Mouse (Mus musculus) lung, postnatal 0 days (tissue): Measurements from ENCODE around the gene Zup1. TPM values are rescaled to one million over a fixed set of nuclear protein-coding genes. Genes with fewer than 3 reads are reported as not detected.
"Not testable (repeated sequence)": the region's sequence is repeated elsewhere in the genome, so short reads cannot be mapped to it uniquely, and the experiment has no call there.

Experiments
- ATAC-seq: fragments of 200-750 bp; cut with Nextera tagmentation; 2 replicates; pipeline ENCODE4 v1.8.0; 2017; ENCODE audit warnings: moderate library complexity
- DNase-seq: peaks from one replicate; pipeline ENCODE4 v3.0.0-alpha.2; 2016; ENCODE audit warnings: low spot score
- H3K27ac ChIP-seq: fragments of 300-500 bp; sonication (generic); 2 replicates; pipeline ENCODE4 v1.5.1; 2014; ENCODE audit warnings: antibody characterized with exemption, mild to moderate bottlenecking, low read length, mixed read lengths
- H3K27me3 ChIP-seq: fragments of 300-500 bp; sonication (generic); replicated peaks from 2 replicates; pipeline ENCODE4 v1.6.1; 2014; ENCODE audit warnings: low read length, mixed read lengths; ENCODE audit not compliant: insufficient read depth
- H3K36me3 ChIP-seq: fragments of 300-500 bp; sonication (generic); 2 replicates; pipeline ENCODE4 v1.6.1; 2014; ENCODE audit warnings: low read length, mixed read lengths; ENCODE audit not compliant: insufficient read depth
- H3K4me1 ChIP-seq: fragments of 300-500 bp; sonication (generic); 2 replicates; pipeline ENCODE4 v1.6.1; 2014; ENCODE audit warnings: antibody characterized with exemption, low read depth, low read length, mixed read lengths; ENCODE audit not compliant: insufficient read depth
- H3K4me2 ChIP-seq: fragments of 300-500 bp; sonication (generic); replicated peaks from 2 replicates; pipeline ENCODE4 v1.6.1; 2014; ENCODE audit warnings: low read depth, mild to moderate bottlenecking, low read length, moderate library complexity, mixed read lengths
- H3K4me3 ChIP-seq: fragments of 300-500 bp; sonication (generic); 2 replicates; pipeline ENCODE4 v1.5.1; 2014; ENCODE audit warnings: low read depth, low read length
- H3K9ac ChIP-seq: fragments of 300-500 bp; sonication (generic); replicated peaks from 2 replicates; pipeline ENCODE4 v1.6.1; 2014; ENCODE audit warnings: low read depth, mild to moderate bottlenecking
- H3K9me3 ChIP-seq: fragments of 300-500 bp; sonication (generic); 2 replicates; pipeline ENCODE4 v1.6.1; 2016; ENCODE audit warnings: low read length, mixed read lengths
- CTCF ChIP-seq: IDR thresholded peaks from 2 replicates; pipeline ENCODE4 v1.5.1; 2016; ENCODE audit warnings: antibody characterized with exemption, mild to moderate bottlenecking
- EP300 ChIP-seq: IDR thresholded peaks from 2 replicates; pipeline ENCODE4 v1.6.1; 2016; ENCODE audit warnings: antibody characterized with exemption, mild to moderate bottlenecking, control low read depth
- WGBS: fragments of 180-500 bp; shearing (Covaris S2); extraction: QIAGEN DNeasy Blood & Tissue Kit; methylation state at CpG from one replicate; pipeline ENCODE4 v1.1.7; 2014; 5-methylcytosine and 5-hydroxymethylcytosine counted together
- polyA plus RNA-seq: library from polyadenylated mRNA; unstranded; fragments of >200 nt; fragmentation: Nextera tagmentation; extraction: Ambion mirVana; gene quantifications from 2 replicates; pipeline ENCODE4 v1.2.1, GENCODE M21; 2015

Zup1 gene
- polyA plus RNA-seq: 13.7 and 17.4 TPM in 2 replicates

- TF ChIP-seq CTCF (no peak), EP300 (no peak)
- H3K9me3 ChIP-seq: no peaks in the 10 kb centered on the region
- peak; percentile 97 for ATAC-seq
Measured at GRCm38 (mm10) chr10:33950803-33951583, at the start of gene Zup1. Gene Zup1, minus strand, starts transcription at chr10:33951269.

GRCm38 (mm10) chr10:33998397-33998796 lies 47.3 kb upstream of the Zup1 start:
- no peaks in the 10 kb centered on the region for H3K9me3 ChIP-seq
- ATAC-seq (no peak), DNase-seq (no peak)
- no peak overlapping the region for H3K27ac ChIP-seq
- no peaks in the 10 kb centered on the region for H3K27me3 ChIP-seq
- TF ChIP-seq CTCF: no peak
- TF ChIP-seq EP300: no peak
- H3K9ac ChIP-seq: no peak overlapping the region
- no peaks in the 10 kb centered on the region for H3K4me1 ChIP-seq
- no peak overlapping the region for H3K4me3 ChIP-seq
- peaks cover 33% of the 10 kb centered on the region for H3K36me3 ChIP-seq
- no peak overlapping the region for H3K4me2 ChIP-seq

More at GRCm38 (mm10) chr10:33950803-33951583, at the start of gene Zup1:
- Histone ChIP-seq H3K4me2 (peak within 1 kb of the TSS; percentile 72), H3K27ac (peak within 1 kb of the TSS; percentile 89), H3K4me3 (peak within 1 kb of the TSS; percentile 85), H3K4me1 (no peaks in the 10 kb centered on the region), H3K27me3 (no peaks in the 10 kb centered on the region), H3K9ac (peak within 1 kb of the TSS; percentile 97), H3K36me3 (no peaks in the 10 kb centered on the region)
- peak; percentile 97 for DNase-seq
- WGBS: 1% methylated on average over 39 of the region's 42 CpGs

- DNase-seq, H3K27me3 ChIP-seq, H3K9ac ChIP-seq, H3K27ac ChIP-seq, ATAC-seq, H3K4me1 ChIP-seq, H3K4me2 ChIP-seq, H3K4me3 ChIP-seq, H3K9me3 ChIP-seq: not testable (repeated sequence)
- H3K36me3 ChIP-seq: peaks cover 24% of the 10 kb centered on the region; the same call in 1 of the 2 replicates
- 89% methylated on average over 6 of the region's 8 CpGs for WGBS
Measured at GRCm38 (mm10) chr10:33996686-33997085, 45.6 kb upstream of the Zup1 start.

GRCm38 (mm10) chr10:33986771-33987170 lies 35.7 kb upstream of the Zup1 start:
- no peaks in the 10 kb centered on the region for H3K27me3 ChIP-seq
- TF ChIP-seq EP300 (no peak), CTCF (peak; percentile 100)
- H3K4me1 ChIP-seq: no peaks in the 10 kb centered on the region
- DNase-seq: peak; percentile 89
- peak; percentile 59 for ATAC-seq
- H3K36me3 ChIP-seq: 0 out of 2 replicates have a peak, but pooled peaks cover 7% of the 10 kb centered on the region
- no peak overlapping the region for H3K9ac ChIP-seq
- no peak overlapping the region for H3K4me3 ChIP-seq
- WGBS: 8% methylated on average over 4 of the region's 4 CpGs
- no peaks in the 10 kb centered on the region for H3K9me3 ChIP-seq
- no peak overlapping the region for H3K4me2 ChIP-seq
- H3K27ac ChIP-seq: no peak overlapping the region

GRCm38 (mm10) chr10:33974781-33975494 lies 23.9 kb upstream of the Zup1 start:
- H3K4me3 ChIP-seq: no peak overlapping the region
- ATAC-seq: no peak; the same call in 1 of the 2 replicates
- H3K4me1 ChIP-seq: no peaks in the 10 kb centered on the region
- peak; percentile 58 for DNase-seq
- no peak overlapping the region for H3K4me2 ChIP-seq
- no peaks in the 10 kb centered on the region for H3K36me3 ChIP-seq
- no peak overlapping the region for H3K27ac ChIP-seq
- H3K27me3 ChIP-seq: no peaks in the 10 kb centered on the region
- TF ChIP-seq EP300: peak; percentile 37; the same call in 1 of the 2 replicates
- no peak for TF ChIP-seq CTCF
- WGBS: 58% methylated on average over 7 of the region's 7 CpGs
- H3K9ac ChIP-seq: no peak overlapping the region
- no peaks in the 10 kb centered on the region for H3K9me3 ChIP-seq

- DNase-seq (no peak), ATAC-seq (no peak)
- H3K9me3 ChIP-seq: no peaks in the 10 kb centered on the region
- H3K27me3 ChIP-seq: no peaks in the 10 kb centered on the region
- no peak overlapping the region for H3K4me3 ChIP-seq
- H3K9ac ChIP-seq: no peak overlapping the region
- H3K4me1 ChIP-seq: no peaks in the 10 kb centered on the region
- WGBS: 66% methylated on average over 3 of the region's 3 CpGs
- H3K4me2 ChIP-seq: no peak overlapping the region
- H3K36me3 ChIP-seq: no peaks in the 10 kb centered on the region
- H3K27ac ChIP-seq: no peak overlapping the region
- no peak for TF ChIP-seq CTCF
- TF ChIP-seq EP300: no peak
Measured at GRCm38 (mm10) chr10:33952509-33952908, 1.4 kb upstream of the Zup1 start.
